In the genomic region with DNA sequence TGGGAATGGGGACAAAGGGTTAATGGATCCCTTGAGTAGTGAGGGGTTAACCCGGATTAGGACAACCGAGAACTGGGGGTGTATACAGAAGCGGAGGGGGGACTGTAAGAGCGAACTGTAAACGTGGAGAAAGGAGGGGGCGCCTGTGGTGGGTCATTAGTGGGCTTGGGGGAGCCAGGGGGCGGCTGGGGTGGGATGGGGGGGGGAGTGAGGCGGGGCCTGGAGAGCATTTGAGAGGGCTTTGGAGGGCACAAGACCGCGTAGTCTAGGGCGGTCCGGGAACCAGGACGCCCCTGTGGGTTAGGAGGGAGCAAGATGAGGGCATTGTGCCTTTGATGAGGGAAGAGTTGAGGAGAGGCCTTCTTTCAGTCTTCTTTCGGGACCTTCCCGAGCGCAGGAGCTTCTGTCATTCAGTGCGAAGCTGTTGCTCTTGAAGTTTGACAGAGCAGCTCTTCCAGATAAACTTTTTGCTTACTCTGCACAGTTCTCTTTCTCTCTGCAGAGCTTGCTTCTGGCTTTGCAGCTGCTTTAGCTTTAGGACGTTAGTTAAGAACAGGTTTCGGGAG, we compare ENCODE assay signal across 8 mouse cellular contexts. TPM values are rescaled to one million over a fixed set of nuclear protein-coding genes. Genes with fewer than 3 reads are reported as not detected.
A peak's percentile ranks its signal among the peaks of the same experiment; 100 is the strongest.
DNase-seq lines count a peak whose midpoint lies in the region; ATAC-seq and TF ChIP-seq lines count a peak whose summit lies in the region.

No protein-coding gene starts in this region.

- ATAC-seq in forebrain, embryonic 13.5 days: no peak
- ATAC-seq in limb, embryonic 14.5 days (ENCODE audit: low FRiP score, low read depth): no peak

- peak overlapping the region; percentile 81 for H3K4me2 ChIP-seq in forebrain, embryonic 13.5 days
- H3K4me2 ChIP-seq in limb, embryonic 14.5 days (replicated peaks; ENCODE audit: low read depth, low read length, severe bottlenecking): peak overlapping the region; percentile 79

- WGBS in heart, adult 2 months: 6% methylated on average over 19 of the region's 19 CpGs
- WGBS in forebrain, embryonic 13.5 days: under 1% methylated on average over 18 of the region's 19 CpGs
- 1% methylated on average over 18 of the region's 19 CpGs for WGBS in limb, embryonic 14.5 days
- 15% methylated on average over 18 of the region's 19 CpGs for WGBS in small intestine, adult 2 months

- peaks cover 11% of the 10 kb centered on the region for H3K4me1 ChIP-seq in heart, adult 2 months (ENCODE audit: control insufficient read depth, insufficient read depth, low read length)
- H3K4me1 ChIP-seq in forebrain, embryonic 13.5 days: peaks cover 47% of the 10 kb centered on the region
- peaks cover 38% of the 10 kb centered on the region for H3K4me1 ChIP-seq in limb, embryonic 14.5 days (ENCODE audit: control insufficient read depth, insufficient read depth, low read length)
- H3K4me1 ChIP-seq in small intestine, adult 2 months (ENCODE audit: control insufficient read depth, insufficient read depth, insufficient read length, low read length): peaks cover 6% of the 10 kb centered on the region; the same call in 1 of the 2 replicates

- intact Hi-C loops in heart, adult 2 months (cut with DNase I): loop anchor here (2.0 to 5.0 kb wide), 3 partner anchors 59 to 175 kb away; a partner anchor contains a TSS
- intact Hi-C loops in heart, postnatal 36 days (cut with DNase I): loop anchor here (2.0 to 5.0 kb wide), 4 partner anchors 55 to 1380 kb away; no protein-coding TSS in a partner anchor

- peaks cover 5% of the 10 kb centered on the region for H3K36me3 ChIP-seq in heart, adult 2 months (ENCODE audit: control insufficient read depth, insufficient read depth, low read length)
- H3K36me3 ChIP-seq in forebrain, embryonic 13.5 days (ENCODE audit: poor library complexity, severe bottlenecking): peaks cover 12% of the 10 kb centered on the region
- H3K36me3 ChIP-seq in limb, embryonic 14.5 days (ENCODE audit: control insufficient read depth, insufficient read depth, low read length): peaks cover 13% of the 10 kb centered on the region
- H3K36me3 ChIP-seq in small intestine, adult 2 months (ENCODE audit: control insufficient read depth, insufficient read depth, low read length): peaks cover 3% of the 10 kb centered on the region; the same call in 1 of the 2 replicates

- TF ChIP-seq EP300 in heart, adult 2 months (IDR thresholded peaks at IDR 0.05; ENCODE audit: insufficient read depth, low read depth, low read length): no peak

- H3K79me2 ChIP-seq in heart, adult 2 months (replicated peaks; ENCODE audit: control insufficient read depth, insufficient read depth, low read length): peaks cover 3% of the 10 kb centered on the region

- peak overlapping the region; percentile 99 for H3K4me3 ChIP-seq in heart, adult 2 months
- H3K4me3 ChIP-seq in forebrain, embryonic 13.5 days: peak overlapping the region; percentile 87
- peak overlapping the region; percentile 57 for H3K4me3 ChIP-seq in limb, embryonic 14.5 days (replicated peaks; ENCODE audit: low read length)
- peak overlapping the region; percentile 69 for H3K4me3 ChIP-seq in small intestine, adult 2 months (ENCODE audit: low read depth, low read length)

- no peaks in the 10 kb centered on the region for H3K27me3 ChIP-seq in heart, adult 2 months (ENCODE audit: control insufficient read depth, insufficient read depth, low read length)
- no peaks in the 10 kb centered on the region for H3K27me3 ChIP-seq in forebrain, embryonic 13.5 days
- no peaks in the 10 kb centered on the region for H3K27me3 ChIP-seq in limb, embryonic 14.5 days (ENCODE audit: control insufficient read depth, insufficient read depth, low read length)
- no peaks in the 10 kb centered on the region for H3K27me3 ChIP-seq in small intestine, adult 2 months (ENCODE audit: control insufficient read depth, insufficient read depth, low read length)

- H3K27ac ChIP-seq in heart, adult 2 months: peak overlapping the region; percentile 88; the same call in 1 of the 2 replicates
- H3K27ac ChIP-seq in forebrain, embryonic 13.5 days: peak overlapping the region; percentile 90; the same call in 1 of the 2 replicates
- H3K27ac ChIP-seq in limb, embryonic 14.5 days (replicated peaks; ENCODE audit: low read depth, low read length): peak overlapping the region; percentile 82
- H3K27ac ChIP-seq in small intestine, adult 2 months (ENCODE audit: insufficient read depth, low read depth, low read length): no peak overlapping the region

- peak overlapping the region; percentile 90 for H3K9ac ChIP-seq in heart, adult 2 months (ENCODE audit: low read depth, low read length)
- peak overlapping the region; percentile 89 for H3K9ac ChIP-seq in forebrain, embryonic 13.5 days
- peak overlapping the region; percentile 77 for H3K9ac ChIP-seq in limb, embryonic 14.5 days (ENCODE audit: low read depth, low read length, severe bottlenecking)

- no peaks in the 10 kb centered on the region for H3K9me3 ChIP-seq in forebrain, embryonic 13.5 days (replicated peaks)
- no peaks in the 10 kb centered on the region for H3K9me3 ChIP-seq in limb, embryonic 14.5 days (ENCODE audit: control insufficient read depth, low read length)

- DNase-seq in heart, adult 2 months: no peak
- DNase-seq in heart, postnatal 36 days: no peak
- peak; percentile 17 for DNase-seq in ES-CJ7 (ENCODE audit: low read depth, low spot score)
- DNase-seq in limb, embryonic 14.5 days (ENCODE audit: low spot score): peak; percentile 41
- DNase-seq in layer of hippocampus, adult 9-11 months: no peak
- DNase-seq in cerebellum, postnatal 4 days (ENCODE audit: low spot score in 2 of 2): no peak

- no peak for TF ChIP-seq POLR2A in heart, adult 2 months (IDR thresholded peaks at IDR 0.05; ENCODE audit: insufficient read depth, low read depth, low read length)
- TF ChIP-seq POLR2A in limb, embryonic 14.5 days (IDR thresholded peaks at IDR 0.05; ENCODE audit: borderline replicate concordance, extremely low read depth, insufficient read depth, insufficient read length): no peak
- TF ChIP-seq POLR2A in small intestine, adult 2 months (IDR thresholded peaks at IDR 0.05; ENCODE audit: low read depth, low read length): no peak

- TF ChIP-seq CTCF in heart, adult 2 months (IDR thresholded peaks at IDR 0.05): no peak
- TF ChIP-seq CTCF in small intestine, adult 2 months (IDR thresholded peaks at IDR 0.05; ENCODE audit: extremely low read depth, insufficient read length, insufficient replicate concordance, low read depth, low read length): no peak

RNA-seq across cellular contexts. Expression of a gene that starts 0.8 kb away (rescaled TPM):
- total RNA-seq in heart, adult 2 months (2021): 10 to 100 TPM; 10.6 to 11.0 TPM
- polyA plus RNA-seq in heart, adult 2 months (2012; rRNA removed): 8.7 and 9.0 TPM in 2 replicates
- total RNA-seq in heart, postnatal 36 days (2021): 10 to 100 TPM; 10.8 to 12.7 TPM
- 28.0 and 30.3 TPM in 2 replicates for polyA plus RNA-seq in forebrain, embryonic 13.5 days (2015; fragmentation: Nextera tagmentation; extraction: Ambion mirVana)
- 30.6 and 37.2 TPM in 2 replicates for polyA plus RNA-seq in limb, embryonic 14.5 days (2012; rRNA removed)
- polyA plus RNA-seq in limb, embryonic 14.5 days (2014; fragmentation: Nextera tagmentation; extraction: Ambion mirVana): 35.5 and 39.1 TPM in 2 replicates
- 5.8 and 9.4 TPM in 2 replicates for polyA plus RNA-seq in small intestine, adult 2 months (2012; rRNA removed)

RNA-seq across cellular contexts. Expression of a gene that starts 2.0 kb away (rescaled TPM):
- 10 to 100 TPM; 82.1 to 90.5 TPM for total RNA-seq in heart, adult 2 months (2021)
- polyA plus RNA-seq in heart, adult 2 months (2012; rRNA removed): 73.3 and 104 TPM in 2 replicates
- total RNA-seq in heart, postnatal 36 days (2021): 10 to 100 TPM; 88.4 to 97.0 TPM
- 285 and 307 TPM in 2 replicates for polyA plus RNA-seq in forebrain, embryonic 13.5 days (2015; fragmentation: Nextera tagmentation; extraction: Ambion mirVana)
- 96.2 and 104 TPM in 2 replicates for polyA plus RNA-seq in limb, embryonic 14.5 days (2012; rRNA removed)
- polyA plus RNA-seq in limb, embryonic 14.5 days (2014; fragmentation: Nextera tagmentation; extraction: Ambion mirVana): 152 and 155 TPM in 2 replicates
- 37.7 and 78.0 TPM in 2 replicates for polyA plus RNA-seq in small intestine, adult 2 months (2012; rRNA removed)

RNA-seq across cellular contexts. Expression of a gene that starts 47.4 kb away (rescaled TPM):
- total RNA-seq in heart, adult 2 months (2021): under 1 TPM; 0.34 to 0.43 TPM
- 0.66 and 0.73 TPM in 2 replicates for polyA plus RNA-seq in heart, adult 2 months (2012; rRNA removed)
- under 1 TPM; 0.33 to 0.50 TPM for total RNA-seq in heart, postnatal 36 days (2021)
- polyA plus RNA-seq in forebrain, embryonic 13.5 days (2015; fragmentation: Nextera tagmentation; extraction: Ambion mirVana): 1.7 and 2.2 TPM in 2 replicates
- polyA plus RNA-seq in limb, embryonic 14.5 days (2012; rRNA removed): 1.6 TPM in 2 replicates
- polyA plus RNA-seq in limb, embryonic 14.5 days (2014; fragmentation: Nextera tagmentation; extraction: Ambion mirVana): 2.1 and 2.7 TPM in 2 replicates
- 0.56 and 3.4 TPM in 2 replicates for polyA plus RNA-seq in small intestine, adult 2 months (2012; rRNA removed)

RNA-seq across cellular contexts. Expression of a gene that starts 56.6 kb away (rescaled TPM):
- 1 to 10 TPM; 2.6 to 3.1 TPM for total RNA-seq in heart, adult 2 months (2021)
- 3.2 and 4.5 TPM in 2 replicates for polyA plus RNA-seq in heart, adult 2 months (2012; rRNA removed)
- total RNA-seq in heart, postnatal 36 days (2021): 1 to 10 TPM; 2.4 to 2.5 TPM
- 7.6 and 7.8 TPM in 2 replicates for polyA plus RNA-seq in forebrain, embryonic 13.5 days (2015; fragmentation: Nextera tagmentation; extraction: Ambion mirVana)
- polyA plus RNA-seq in limb, embryonic 14.5 days (2012; rRNA removed): 5.4 and 8.0 TPM in 2 replicates
- 3.2 and 3.5 TPM in 2 replicates for polyA plus RNA-seq in limb, embryonic 14.5 days (2014; fragmentation: Nextera tagmentation; extraction: Ambion mirVana)
- 29.4 and 36.0 TPM in 2 replicates for polyA plus RNA-seq in small intestine, adult 2 months (2012; rRNA removed)

RNA-seq across cellular contexts. Expression of a gene that starts 59.0 kb away (rescaled TPM):
- 10 to 100 TPM; 79.8 to 91.3 TPM for total RNA-seq in heart, adult 2 months (2021)
- 58.7 and 73.5 TPM in 2 replicates for polyA plus RNA-seq in heart, adult 2 months (2012; rRNA removed)
- total RNA-seq in heart, postnatal 36 days (2021): 10 to 100 TPM; 87.2 to 94.6 TPM
- polyA plus RNA-seq in forebrain, embryonic 13.5 days (2015; fragmentation: Nextera tagmentation; extraction: Ambion mirVana): 304 and 309 TPM in 2 replicates
- polyA plus RNA-seq in limb, embryonic 14.5 days (2012; rRNA removed): 110 and 133 TPM in 2 replicates
- 164 and 169 TPM in 2 replicates for polyA plus RNA-seq in limb, embryonic 14.5 days (2014; fragmentation: Nextera tagmentation; extraction: Ambion mirVana)
- 23.5 and 26.9 TPM in 2 replicates for polyA plus RNA-seq in small intestine, adult 2 months (2012; rRNA removed)

Comparison
In these comparisons a context has a peak if more than half of its experiments do, and no peak if none do; other contexts are left out.
1. DNase-seq: peak in ES-CJ7 (single experiment) and limb, embryonic 14.5 days (single experiment); none in heart, adult 2 months (0 of 2), heart, postnatal 36 days (0 of 2), layer of hippocampus, adult 9-11 months (single experiment) and cerebellum, postnatal 4 days (0 of 2).
2. Peak in every context shown above with its lines, with median percentiles within 50 percentile points of each other: H3K4me3 ChIP-seq and H3K9ac ChIP-seq.